Mouse (Mus musculus) CH12.LX (cell line): ENCODE results near the gene Slc30a2.

Experiments used
- BHLHE40 ChIP-seq: IDR thresholded peaks from 2 replicates; pipeline ENCODE4 v1.6.1; 2011; ENCODE audit warnings: mild to moderate bottlenecking, low read depth, low read length, improper control_type of control experiment
- CTCF ChIP-seq, 2 experiments: IDR thresholded peaks in 1 of 2; conservative IDR thresholded peaks in 1 of 2; 2 replicates each; pipeline ENCODE4 v1.5.1; 2011 to 2012; ENCODE audit warnings: low read depth in 2 of 2, low read length in 2 of 2, improper control_type of control experiment in 1 of 2, inconsistent platforms in 1 of 2, mild to moderate bottlenecking in 1 of 2, moderate library complexity in 1 of 2
- E2F4 ChIP-seq: IDR thresholded peaks from 2 replicates; pipeline ENCODE4 v1.6.1; 2011; ENCODE audit warnings: low read depth, low read length, improper control_type of control experiment; ENCODE audit not compliant: insufficient replicate concordance
- EP300 ChIP-seq: IDR thresholded peaks from 2 replicates; pipeline ENCODE4 v1.6.1; 2011; ENCODE audit warnings: low read length, improper control_type of control experiment
- MAFK ChIP-seq: IDR thresholded peaks from 2 replicates; pipeline ENCODE4 v1.6.1; 2011; ENCODE audit warnings: low read length, improper control_type of control experiment; ENCODE audit not compliant: insufficient replicate concordance
- MAX ChIP-seq: IDR thresholded peaks from 2 replicates; pipeline ENCODE4 v1.6.1; 2011; ENCODE audit warnings: low read length, improper control_type of control experiment
- MAZ ChIP-seq: IDR thresholded peaks from 2 replicates; pipeline ENCODE4 v1.6.1; 2012; ENCODE audit warnings: low read depth, mild to moderate bottlenecking, inconsistent platforms, low read length, improper control_type of control experiment, moderate library complexity
- UBTF ChIP-seq: IDR thresholded peaks from 2 replicates; pipeline ENCODE4 v1.6.1; 2012; ENCODE audit warnings: low read depth, mild to moderate bottlenecking, inconsistent platforms, low read length, improper control_type of control experiment, moderate library complexity

DNA sequence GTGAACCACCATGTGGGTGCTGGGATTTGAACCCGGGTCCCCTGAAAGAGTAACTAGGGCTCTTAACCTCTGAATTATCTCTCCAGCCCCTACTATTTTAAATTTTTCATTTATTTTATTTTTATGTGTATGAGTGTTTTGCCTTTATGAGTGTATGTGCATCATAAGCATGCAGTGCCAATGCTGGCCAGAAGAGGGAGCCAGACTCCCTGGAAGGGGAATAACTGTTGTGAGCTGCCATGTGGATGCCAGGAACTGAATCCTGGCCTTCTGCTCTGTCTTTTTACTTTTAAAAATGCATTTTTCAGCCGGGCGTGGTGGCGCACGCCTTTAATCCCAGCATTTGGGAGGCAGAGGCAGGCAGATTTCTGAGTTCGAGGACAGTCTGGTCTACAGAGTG is 30.1 kb upstream of the Slc30a2 start:
- TF ChIP-seq MAX (no peak), MAFK (no peak), E2F4 (no peak), MAZ (no peak), CTCF (conservative IDR thresholded peaks at IDR 0.05 in 1 of 2, IDR thresholded peaks at IDR 0.05 in 1 of 2; ENCODE audit: low read depth in 2 of 2, low read length in 2 of 2) (peak; percentile 11 to 49; a peak in 2 of 4 replicates), EP300 (no peak), BHLHE40 (no peak), UBTF (no peak)
